Mouse (Mus musculus): ENCODE results near the gene Olfr1082. TPM values are rescaled to one million over a fixed set of nuclear protein-coding genes. Genes with fewer than 3 reads are reported as not detected.
"Not testable (repeated sequence)": the region's sequence is repeated elsewhere in the genome, so short reads cannot be mapped to it uniquely, and the experiment has no call there.

The Olfr1082 gene
- not detected in 2 replicates for polyA plus RNA-seq (2016; fragmentation: Nextera tagmentation; extraction: Ambion mirVana)

- H3K4me3 ChIP-seq; H3K27me3 ChIP-seq (ENCODE audit: insufficient read depth, poor library complexity, severe bottlenecking); DNase-seq (ENCODE audit: low spot score); H3K4me1 ChIP-seq; H3K27ac ChIP-seq; H3K36me3 ChIP-seq; H3K9me3 ChIP-seq: not testable (repeated sequence)
- WGBS, result 46% methylated on average over 1 of the region's 1 CpGs
Measured at GRCm38 (mm10) chr2:86598866-86599265, at the start of gene Olfr1082. Gene Olfr1082 (minus strand): TSS chr2:86598966.

- not testable (repeated sequence) for H3K4me1 ChIP-seq
- 61% methylated on average over 1 of the region's 1 CpGs for WGBS
Measured at GRCm38 (mm10) chr2:86639625-86640024, 40.9 kb upstream of the Olfr1082 start, which contains the start of gene Olfr1084. Gene Olfr1084 (minus strand): TSS chr2:86639725.

GRCm38 (mm10) chr2:86558135-86558534 is 40.6 kb downstream of the Olfr1082 start, which contains the start of gene Olfr1080:
Gene Olfr1080 (minus strand): TSS chr2:86558235.
- DNase-seq (ENCODE audit: low spot score); H3K4me3 ChIP-seq; H3K4me1 ChIP-seq; H3K27ac ChIP-seq; H3K27me3 ChIP-seq (ENCODE audit: insufficient read depth, poor library complexity, severe bottlenecking); H3K9me3 ChIP-seq; H3K36me3 ChIP-seq: not testable (repeated sequence)

More at GRCm38 (mm10) chr2:86639625-86640024, 40.9 kb upstream of the Olfr1082 start, which contains the start of gene Olfr1084:
- not testable (repeated sequence) for DNase-seq (ENCODE audit: low spot score); H3K4me3 ChIP-seq; H3K36me3 ChIP-seq; H3K27me3 ChIP-seq (ENCODE audit: insufficient read depth, poor library complexity, severe bottlenecking); H3K9me3 ChIP-seq; H3K27ac ChIP-seq

Other genes with a start within 250 kb of the Olfr1082 start
- gene Olfr1055, start 248.7 kb downstream of the Olfr1082 start, polyA plus RNA-seq (2016; fragmentation: Nextera tagmentation; extraction: Ambion mirVana), result not detected in 2 replicates
- not detected in 2 replicates for gene Olfr1056, start 236.5 kb downstream of the Olfr1082 start, polyA plus RNA-seq (2016; fragmentation: Nextera tagmentation; extraction: Ambion mirVana)
- not detected in 2 replicates for gene Olfr1057, start 220.6 kb downstream of the Olfr1082 start, polyA plus RNA-seq (2016; fragmentation: Nextera tagmentation; extraction: Ambion mirVana)
- not detected in 2 replicates for gene Olfr1058, start 210.4 kb downstream of the Olfr1082 start, polyA plus RNA-seq (2016; fragmentation: Nextera tagmentation; extraction: Ambion mirVana)
- gene Olfr1061, start 184.9 kb downstream of the Olfr1082 start, polyA plus RNA-seq (2016; fragmentation: Nextera tagmentation; extraction: Ambion mirVana), result not detected in 2 replicates
- gene Olfr1062, start 172.2 kb downstream of the Olfr1082 start, polyA plus RNA-seq (2016; fragmentation: Nextera tagmentation; extraction: Ambion mirVana), result not detected in 2 replicates
- gene Olfr1065, start 148.4 kb downstream of the Olfr1082 start, polyA plus RNA-seq (2016; fragmentation: Nextera tagmentation; extraction: Ambion mirVana), result not detected in 2 replicates
- not detected in 2 replicates for gene Olfr1066, start 142.7 kb downstream of the Olfr1082 start, polyA plus RNA-seq (2016; fragmentation: Nextera tagmentation; extraction: Ambion mirVana)
- gene Olfr228, start 111.6 kb downstream of the Olfr1082 start, polyA plus RNA-seq (2016; fragmentation: Nextera tagmentation; extraction: Ambion mirVana), result not detected in 2 replicates
- not detected in 2 replicates for gene Olfr1076, start 90.5 kb downstream of the Olfr1082 start, polyA plus RNA-seq (2016; fragmentation: Nextera tagmentation; extraction: Ambion mirVana)
- not detected in 2 replicates for gene Olfr1079, start 56.5 kb downstream of the Olfr1082 start, polyA plus RNA-seq (2016; fragmentation: Nextera tagmentation; extraction: Ambion mirVana)
- gene Olfr1080, start 40.7 kb downstream of the Olfr1082 start, polyA plus RNA-seq (2016; fragmentation: Nextera tagmentation; extraction: Ambion mirVana), result not detected in 2 replicates
- gene Olfr1084, start 40.8 kb upstream of the Olfr1082 start, polyA plus RNA-seq (2016; fragmentation: Nextera tagmentation; extraction: Ambion mirVana), result not detected in 2 replicates
- gene Olfr1085, start 63.1 kb upstream of the Olfr1082 start, polyA plus RNA-seq (2016; fragmentation: Nextera tagmentation; extraction: Ambion mirVana), result not detected in 2 replicates
- not detected in 2 replicates for gene Olfr1086, start 81.1 kb upstream of the Olfr1082 start, polyA plus RNA-seq (2016; fragmentation: Nextera tagmentation; extraction: Ambion mirVana)
- gene Olfr1087, start 99.4 kb upstream of the Olfr1082 start, polyA plus RNA-seq (2016; fragmentation: Nextera tagmentation; extraction: Ambion mirVana), result not detected in 2 replicates
- not detected in 2 replicates for gene Olfr1089, start 134.7 kb upstream of the Olfr1082 start, polyA plus RNA-seq (2016; fragmentation: Nextera tagmentation; extraction: Ambion mirVana)
- not detected in 2 replicates for gene Olfr1090, start 160.0 kb upstream of the Olfr1082 start, polyA plus RNA-seq (2016; fragmentation: Nextera tagmentation; extraction: Ambion mirVana)
- gene Olfr1093, start 183.5 kb upstream of the Olfr1082 start, polyA plus RNA-seq (2016; fragmentation: Nextera tagmentation; extraction: Ambion mirVana), result not detected in 2 replicates
- not detected in 2 replicates for gene Olfr141, start 211.1 kb upstream of the Olfr1082 start, polyA plus RNA-seq (2016; fragmentation: Nextera tagmentation; extraction: Ambion mirVana)
- not detected in 2 replicates for gene Olfr1094, start 225.7 kb upstream of the Olfr1082 start, polyA plus RNA-seq (2016; fragmentation: Nextera tagmentation; extraction: Ambion mirVana)